In the genomic region with DNA sequence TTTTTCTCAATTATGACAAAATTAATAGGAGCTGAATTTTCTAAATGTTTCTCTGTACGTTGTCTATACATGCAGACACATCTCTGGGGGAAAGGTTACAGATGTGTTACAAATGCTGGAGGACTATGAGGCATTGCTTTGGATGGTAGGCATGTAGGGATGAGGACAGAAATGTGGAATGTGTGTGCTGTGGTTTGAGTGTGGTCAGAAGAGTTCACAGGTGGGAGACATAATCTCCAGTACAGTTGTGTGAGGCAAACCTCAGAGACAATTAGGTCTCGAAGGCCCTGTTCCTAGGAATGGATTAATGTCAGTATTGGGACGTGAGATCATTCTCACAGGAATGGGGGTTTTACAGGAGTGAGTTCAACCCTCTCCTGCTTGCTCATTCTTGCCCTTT, we compare ENCODE assay signal across 21 mouse cellular contexts. TPM values are rescaled to one million over a fixed set of nuclear protein-coding genes. Genes with fewer than 3 reads are reported as not detected.
A peak's percentile ranks its signal among the peaks of the same experiment; 100 is the strongest.
DNase-seq lines count a peak whose midpoint lies in the region; ATAC-seq and TF ChIP-seq lines count a peak whose summit lies in the region.
"Had no signal": no experiment of that assay in that cellular context is flagged by ENCODE, and none has a peak within 500 bp of the region (broad histone marks: within the 10 kb centered on the region; RNA-seq: fewer than 3 reads in every experiment).

No protein-coding gene starts in this region.

- no peak overlapping the region for H3K9ac ChIP-seq in midbrain, embryonic 11.5 days (ENCODE audit: low read length)
- H3K9ac ChIP-seq in midbrain, embryonic 16.5 days (ENCODE audit: low read depth, low read length), result no peak overlapping the region
- no peak overlapping the region for H3K9ac ChIP-seq in stomach, embryonic 16.5 days (ENCODE audit: low read length)
- H3K9ac ChIP-seq: embryonic facial prominence, embryonic 12.5 days; forebrain, embryonic 13.5 days; forebrain, embryonic 15.5 days; forebrain, postnatal 0 days had no signal

- DNase-seq in midbrain, embryonic 11.5 days (ENCODE audit: low spot score, missing footprints), result peak; percentile 37
- DNase-seq in adrenal gland, postnatal 25 days, result no peak
- no peak for DNase-seq in urinary bladder, postnatal 36 days (ENCODE audit: low spot score in 2 of 2)
- DNase-seq: adrenal gland, adult 2 months; adrenal gland, postnatal 10 days; adrenal gland, postnatal 36 days; B cell, adult 2 months; cerebellum, adult 11-12 months; cerebellum, adult 2 months; cerebellum, adult 9-10 months; cerebellum, postnatal 10 days; cerebellum, postnatal 25 days; forebrain, postnatal 0 days had no signal

- 89% methylated on average over 3 of the region's 3 CpGs for WGBS in midbrain, embryonic 11.5 days
- WGBS in midbrain, embryonic 16.5 days, result 86% methylated on average over 3 of the region's 3 CpGs
- WGBS in stomach, embryonic 16.5 days, result 80% methylated on average over 3 of the region's 3 CpGs

- H3K79me3 ChIP-seq in C2C12 (ENCODE audit: low read depth), result peaks cover 33% of the 10 kb centered on the region

- ATAC-seq in midbrain, embryonic 11.5 days (ENCODE audit: low FRiP score), result no peak
- no peak for ATAC-seq in midbrain, embryonic 16.5 days
- no peak for ATAC-seq in stomach, embryonic 16.5 days (ENCODE audit: insufficient read depth, low FRiP score)
- no peak for ATAC-seq in frontal cortex, adult (ENCODE audit: low TSS enrichment)
- ATAC-seq: forebrain, embryonic 13.5 days; forebrain, embryonic 15.5 days; forebrain, postnatal 0 days had no signal

- no peak overlapping the region for H3K4me2 ChIP-seq in midbrain, embryonic 11.5 days
- no peak overlapping the region for H3K4me2 ChIP-seq in midbrain, embryonic 16.5 days (ENCODE audit: low read length)
- no peak overlapping the region for H3K4me2 ChIP-seq in stomach, embryonic 16.5 days (ENCODE audit: low read depth, low read length)
- H3K4me2 ChIP-seq: embryonic facial prominence, embryonic 12.5 days; forebrain, embryonic 13.5 days; forebrain, embryonic 15.5 days had no signal

- H3K4me3 ChIP-seq in midbrain, embryonic 11.5 days (ENCODE audit: low read depth, low read length), result no peak overlapping the region
- H3K4me3 ChIP-seq in midbrain, embryonic 16.5 days (ENCODE audit: low read depth, low read length), result no peak overlapping the region
- no peak overlapping the region for H3K4me3 ChIP-seq in C2C12 (ENCODE audit: insufficient read depth, poor library complexity, severe bottlenecking)
- H3K4me3 ChIP-seq in stomach, embryonic 16.5 days (replicated peaks; ENCODE audit: low read length), result no peak overlapping the region
- H3K4me3 ChIP-seq: embryonic facial prominence, embryonic 10.5 days; embryonic facial prominence, embryonic 12.5 days; forebrain, embryonic 13.5 days; forebrain, embryonic 15.5 days had no signal

- H3K36me3 ChIP-seq in midbrain, embryonic 11.5 days (ENCODE audit: control insufficient read depth, insufficient read depth, low read length), result no peaks in the 10 kb centered on the region
- no peaks in the 10 kb centered on the region for H3K36me3 ChIP-seq in midbrain, embryonic 16.5 days (ENCODE audit: control insufficient read depth, insufficient read depth, low read length)
- H3K36me3 ChIP-seq in C2C12 (ENCODE audit: control insufficient read depth, insufficient read depth), result peaks cover 24% of the 10 kb centered on the region
- H3K36me3 ChIP-seq in stomach, embryonic 16.5 days (ENCODE audit: control insufficient read depth, insufficient read depth, low read length), result no peaks in the 10 kb centered on the region
- H3K36me3 ChIP-seq: embryonic facial prominence, embryonic 10.5 days; embryonic facial prominence, embryonic 12.5 days; forebrain, embryonic 15.5 days had no signal

- no peaks in the 10 kb centered on the region for H3K27me3 ChIP-seq in midbrain, embryonic 11.5 days (ENCODE audit: control insufficient read depth, insufficient read depth, low read length)
- H3K27me3 ChIP-seq in midbrain, embryonic 16.5 days (ENCODE audit: control insufficient read depth, insufficient read depth, low read depth, low read length), result no peaks in the 10 kb centered on the region; the same call in 1 of the 2 replicates
- H3K27me3 ChIP-seq in C2C12 (ENCODE audit: control insufficient read depth, insufficient read depth, insufficient read length), result no peaks in the 10 kb centered on the region
- no peaks in the 10 kb centered on the region for H3K27me3 ChIP-seq in stomach, embryonic 16.5 days (ENCODE audit: control insufficient read depth, insufficient read depth, low read length)
- H3K27me3 ChIP-seq: forebrain, embryonic 13.5 days; forebrain, embryonic 15.5 days had no signal

- H3K4me1 ChIP-seq in midbrain, embryonic 11.5 days (ENCODE audit: control insufficient read depth, insufficient read depth, low read length), result no peaks in the 10 kb centered on the region
- no peaks in the 10 kb centered on the region for H3K4me1 ChIP-seq in midbrain, embryonic 16.5 days (ENCODE audit: control insufficient read depth, insufficient read depth, low read length)
- peaks cover 25% of the 10 kb centered on the region; the same call in 1 of the 2 replicates for H3K4me1 ChIP-seq in stomach, embryonic 16.5 days (ENCODE audit: control insufficient read depth, insufficient read depth, low read length)
- H3K4me1 ChIP-seq: forebrain, embryonic 13.5 days; forebrain, embryonic 15.5 days had no signal

- no peak overlapping the region for H3K27ac ChIP-seq in midbrain, embryonic 11.5 days (ENCODE audit: low read depth, low read length)
- H3K27ac ChIP-seq in midbrain, embryonic 16.5 days (ENCODE audit: low read length), result no peak overlapping the region
- H3K27ac ChIP-seq in stomach, embryonic 16.5 days (ENCODE audit: low read length), result peak overlapping the region; percentile 47; the same call in 1 of the 2 replicates
- H3K27ac ChIP-seq: embryonic facial prominence, embryonic 10.5 days; embryonic facial prominence, embryonic 12.5 days; forebrain, embryonic 13.5 days; forebrain, embryonic 15.5 days had no signal

- H3K9me3 ChIP-seq in midbrain, embryonic 11.5 days (ENCODE audit: control insufficient read depth, low read length), result no peaks in the 10 kb centered on the region
- no peaks in the 10 kb centered on the region for H3K9me3 ChIP-seq in midbrain, embryonic 16.5 days (replicated peaks; ENCODE audit: control insufficient read depth, low read length, poor library complexity, severe bottlenecking)
- H3K9me3 ChIP-seq in stomach, embryonic 16.5 days (replicated peaks; ENCODE audit: control insufficient read depth, low read length), result no peaks in the 10 kb centered on the region
- H3K9me3 ChIP-seq: embryonic facial prominence, embryonic 10.5 days; embryonic facial prominence, embryonic 12.5 days; forebrain, embryonic 13.5 days; forebrain, embryonic 15.5 days had no signal

- no peak for TF ChIP-seq CTCF in C2C12 (IDR thresholded peaks at IDR 0.05; ENCODE audit: control insufficient read depth, insufficient read depth, insufficient read length)

- H3ac ChIP-seq in C2C12 (ENCODE audit: control insufficient read depth, insufficient read length, low read depth), result no peak overlapping the region

- H3K79me2 ChIP-seq in C2C12 (ENCODE audit: control insufficient read depth, insufficient read depth), result peaks cover 88% of the 10 kb centered on the region

TF ChIP-seq in C2C12, 6 proteins besides CTCF, POLR2A, EP300 and RAD21:
- TF ChIP-seq FOSL1 (IDR thresholded peaks at IDR 0.05; ENCODE audit: insufficient read depth, low read length, poor library complexity, severe bottlenecking) (no peak), MYOD1 (IDR thresholded peaks at IDR 0.05; ENCODE audit: control insufficient read depth, insufficient read length, low read depth) (peak; percentile 92), CEBPB (IDR thresholded peaks at IDR 0.05; ENCODE audit: low read depth) (no peak)

RNA-seq across cellular contexts. Expression of a gene that starts 47.3 kb away (rescaled TPM):
- polyA plus RNA-seq in midbrain, embryonic 11.5 days (2014; fragmentation: Nextera tagmentation; extraction: Ambion mirVana), result 0.96 and 1.0 TPM in 2 replicates
- polyA plus RNA-seq in midbrain, embryonic 16.5 days (2015; fragmentation: Nextera tagmentation; extraction: Ambion mirVana), result 0.68 and 0.72 TPM in 2 replicates
- 16.8 TPM for polyA plus RNA-seq in C2C12 (2012; fragmentation: generic; extraction: Trizol)
- polyA plus RNA-seq in stomach, embryonic 16.5 days (2015; fragmentation: Nextera tagmentation; extraction: Ambion mirVana), result 11.4 and 12.3 TPM in 2 replicates
- 3.4 and 3.6 TPM in 2 replicates for total RNA-seq in adrenal gland, postnatal 25 days (2021)

RNA-seq across cellular contexts. Expression of a gene that starts 52.2 kb away (rescaled TPM):
- polyA plus RNA-seq in midbrain, embryonic 11.5 days (2014; fragmentation: Nextera tagmentation; extraction: Ambion mirVana), result 0.98 and 1.0 TPM in 2 replicates
- polyA plus RNA-seq in midbrain, embryonic 16.5 days (2015; fragmentation: Nextera tagmentation; extraction: Ambion mirVana), result 0.75 and 1.2 TPM in 2 replicates
- not detected for polyA plus RNA-seq in C2C12 (2012; fragmentation: generic; extraction: Trizol)
- polyA plus RNA-seq in stomach, embryonic 16.5 days (2015; fragmentation: Nextera tagmentation; extraction: Ambion mirVana), result 12.0 and 15.5 TPM in 2 replicates
- total RNA-seq in adrenal gland, postnatal 25 days (2021), result 0.95 and 1.4 TPM in 2 replicates
